Mouse (Mus musculus): ENCODE results near the gene Abca17.

Gene Abca17

DNA sequence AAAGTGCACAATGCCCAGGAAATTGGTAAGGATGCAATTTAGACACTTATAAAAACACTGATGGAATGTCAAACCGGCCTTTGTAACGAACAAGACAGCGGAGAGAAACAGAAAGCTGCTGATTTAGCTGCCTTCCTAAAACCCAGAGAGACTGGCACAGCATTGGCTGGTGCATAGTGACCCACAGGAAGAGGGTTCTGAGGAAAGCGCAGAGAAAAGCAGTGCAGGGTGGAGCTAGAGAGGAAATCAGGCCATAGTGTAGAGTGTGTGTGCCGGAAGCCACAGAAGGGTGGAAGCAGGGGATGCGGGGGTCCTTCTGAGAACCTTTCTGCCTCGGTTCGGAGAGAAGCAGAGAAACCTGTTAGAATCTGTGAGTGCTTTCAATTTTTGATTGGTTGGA, 6.2 kb downstream of the Abca17 start:
- peak in 1 of 2 experiments; percentile 9 for DNase-seq

DNA sequence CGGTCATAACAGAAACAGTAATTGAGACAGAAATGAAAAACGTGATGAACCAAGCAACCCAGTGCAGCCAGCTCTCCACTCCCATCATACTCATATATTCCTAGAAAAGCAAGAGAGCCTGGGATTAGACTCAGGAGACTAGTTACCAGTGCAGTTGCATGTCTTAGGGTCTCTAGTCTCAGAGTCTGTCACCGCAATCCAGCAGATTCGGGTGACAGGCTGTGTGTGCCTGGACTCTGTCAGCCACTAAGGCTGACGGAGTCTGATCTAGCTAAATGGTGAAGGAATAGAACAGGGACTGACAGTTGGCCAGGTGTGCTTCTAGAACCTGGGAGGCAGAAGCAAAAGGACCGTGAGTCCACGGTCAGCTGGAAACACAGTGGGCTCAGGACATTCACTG, 23.2 kb downstream of the Abca17 start:
- no peak for DNase-seq

DNA sequence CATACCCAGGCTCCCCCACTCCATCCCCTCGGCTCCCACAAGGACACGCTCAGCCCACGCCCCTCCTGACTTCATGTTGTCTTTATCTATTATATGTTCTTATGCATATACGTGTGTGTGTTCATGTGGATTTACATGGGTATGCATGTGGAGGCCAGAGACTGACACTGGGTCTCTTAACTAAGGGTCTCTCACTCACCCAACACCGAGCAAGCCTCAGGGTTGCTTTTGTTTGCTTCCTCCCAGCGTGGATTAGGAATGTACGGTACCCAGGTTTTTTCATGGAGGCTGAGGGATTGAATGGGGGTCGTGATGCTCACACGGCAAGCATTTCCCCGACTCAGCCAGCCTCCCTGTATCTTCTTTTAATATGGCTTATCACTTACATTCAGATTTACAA, 25.8 kb downstream of the Abca17 start:
- no peak for DNase-seq

DNA sequence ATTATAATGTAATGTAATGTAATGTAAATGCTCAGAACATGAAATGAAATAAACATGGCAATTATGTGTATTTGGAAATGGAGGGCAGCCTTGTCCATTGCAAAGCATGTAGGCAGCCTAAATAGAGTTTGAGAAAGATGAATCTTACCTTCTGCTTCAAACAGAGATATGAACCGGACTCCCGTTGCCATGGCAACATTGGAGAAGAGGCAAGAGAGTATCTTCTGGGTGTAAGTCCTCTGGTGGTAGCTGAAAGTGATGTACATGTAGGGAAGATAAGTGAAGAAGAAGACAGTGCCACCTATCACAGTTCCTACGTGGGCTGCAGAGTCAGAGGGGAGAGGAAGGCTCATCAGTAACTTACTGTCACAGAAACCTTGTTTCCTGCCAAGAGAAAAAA, 30.0 kb downstream of the Abca17 start:
- no peak for DNase-seq

DNA sequence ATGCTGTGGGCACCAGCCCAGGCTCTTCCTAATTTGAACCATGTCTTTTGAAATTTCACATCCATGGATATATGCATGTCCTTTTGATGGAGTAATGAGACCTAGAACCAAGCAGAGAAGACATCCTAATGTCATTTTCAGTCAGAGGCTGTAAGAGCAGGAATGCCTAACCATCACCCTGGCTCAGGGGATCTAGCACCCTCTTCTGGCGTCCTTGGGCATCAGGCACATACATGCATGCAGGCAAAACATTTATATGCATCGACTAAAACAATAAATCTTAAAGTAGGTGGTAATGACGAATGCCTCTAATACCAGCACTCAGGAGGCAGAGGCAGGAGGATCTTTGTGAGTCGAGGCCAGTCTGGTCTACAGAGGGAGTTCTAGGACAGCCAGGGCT, 43.4 kb downstream of the Abca17 start:
- peak; percentile 54 to 64 for DNase-seq

DNA sequence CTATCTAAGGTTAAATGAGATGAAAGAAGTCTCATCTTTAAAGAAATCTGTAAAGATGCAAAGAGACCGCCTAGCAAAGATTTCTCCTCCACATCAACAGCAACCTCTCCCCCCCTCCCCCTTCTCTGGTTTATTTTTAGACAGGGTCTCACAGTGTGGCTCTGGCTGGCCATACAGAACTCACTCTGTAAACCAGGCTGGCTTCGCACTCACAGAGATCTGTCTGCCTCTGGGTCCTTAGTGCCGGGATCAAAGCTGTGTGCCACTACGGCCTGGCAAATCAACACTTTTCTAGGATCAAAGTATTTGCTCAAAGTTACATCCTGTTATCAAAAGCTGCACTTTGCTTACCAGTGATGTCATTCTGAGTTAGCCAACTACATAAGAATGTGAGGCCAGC, 50.2 kb downstream of the Abca17 start:
- no peak for DNase-seq

DNA sequence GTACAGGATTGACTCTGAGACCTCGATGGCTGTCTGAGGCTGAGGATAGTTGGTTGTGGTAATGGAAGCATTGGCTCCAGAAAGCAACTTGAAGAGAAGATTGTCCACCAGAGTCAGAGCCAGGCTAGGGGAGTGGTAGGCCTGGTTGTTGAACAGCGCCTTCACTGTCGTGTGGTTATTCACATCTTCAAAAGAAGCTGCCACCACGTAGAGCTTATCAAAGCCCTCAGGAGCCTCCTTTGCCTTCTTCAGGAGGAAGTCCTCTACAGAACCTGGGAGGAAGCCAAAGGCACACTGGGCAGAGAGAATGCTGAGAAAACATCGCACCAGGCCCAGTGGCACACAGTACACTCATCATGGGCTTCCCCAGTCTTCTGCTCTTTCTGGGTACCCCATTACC, 61.5 kb downstream of the Abca17 start:
- no peak for DNase-seq

DNA sequence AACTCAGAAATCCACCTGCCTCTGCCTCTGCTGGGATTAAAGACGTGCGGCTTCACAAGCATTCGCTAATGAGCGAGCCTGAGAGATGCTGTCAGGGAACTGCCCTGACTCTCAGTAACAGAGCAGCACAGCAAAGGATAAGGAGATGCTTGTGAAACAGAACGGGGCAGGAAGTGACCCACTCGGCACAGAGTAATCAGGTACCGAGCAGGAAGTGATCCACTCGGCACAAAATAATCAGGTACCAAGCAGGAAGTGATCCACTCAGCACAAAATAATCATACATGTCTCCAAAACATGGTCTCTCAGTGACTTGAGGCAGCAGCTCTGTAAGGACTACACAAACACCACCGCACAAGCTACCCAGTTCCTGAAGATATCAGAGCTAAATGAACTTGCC, 62.4 kb downstream of the Abca17 start:
- DNase-seq = no peak

DNA sequence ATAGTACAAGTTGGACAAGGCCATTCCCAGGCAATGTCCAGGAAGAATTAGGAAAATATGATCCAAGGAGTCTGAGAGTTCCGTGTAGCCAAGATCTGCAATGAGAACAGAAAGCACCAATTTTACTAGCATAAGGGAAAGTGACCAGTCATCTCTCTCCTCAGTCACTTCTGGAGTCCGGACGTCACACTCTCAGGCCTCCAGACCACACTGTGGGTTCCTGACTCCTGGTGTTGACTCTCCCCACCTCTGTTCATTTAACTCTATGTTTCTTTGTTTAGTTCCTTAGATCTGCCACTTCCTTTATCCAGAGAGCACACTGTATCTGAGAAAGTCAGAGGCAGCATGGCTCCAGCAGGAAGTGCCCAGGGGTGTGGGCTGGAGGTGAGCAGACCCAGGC, 65.2 kb downstream of the Abca17 start:
- DNase-seq = no peak

DNA sequence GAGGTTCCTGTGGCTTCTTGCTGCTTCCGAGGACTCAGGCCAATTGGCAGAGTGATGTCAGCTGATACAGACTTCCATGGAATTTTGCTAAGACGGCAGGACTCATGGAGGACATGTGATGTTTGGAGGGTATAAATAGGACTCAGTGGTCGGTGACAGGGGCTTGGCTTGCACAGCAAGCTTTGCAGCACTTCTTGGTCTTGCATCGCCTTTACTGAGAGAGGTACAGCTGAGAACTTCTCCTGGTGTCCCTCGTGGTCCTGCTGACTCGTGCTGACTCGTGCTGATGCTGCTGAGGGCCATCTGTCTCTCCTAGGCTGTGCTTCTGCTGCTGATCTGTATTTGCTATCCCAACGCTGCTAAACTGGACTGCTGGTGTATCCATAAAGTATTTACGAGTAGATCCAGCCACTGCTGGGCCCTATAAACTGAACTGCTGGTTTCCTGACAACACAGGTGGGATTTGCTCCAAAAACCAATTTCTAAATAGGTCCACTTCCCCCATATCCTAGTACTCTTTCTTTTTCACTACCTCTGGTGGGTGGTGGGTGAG, 67.5 kb downstream of the Abca17 start:
- DNase-seq = no peak

DNA sequence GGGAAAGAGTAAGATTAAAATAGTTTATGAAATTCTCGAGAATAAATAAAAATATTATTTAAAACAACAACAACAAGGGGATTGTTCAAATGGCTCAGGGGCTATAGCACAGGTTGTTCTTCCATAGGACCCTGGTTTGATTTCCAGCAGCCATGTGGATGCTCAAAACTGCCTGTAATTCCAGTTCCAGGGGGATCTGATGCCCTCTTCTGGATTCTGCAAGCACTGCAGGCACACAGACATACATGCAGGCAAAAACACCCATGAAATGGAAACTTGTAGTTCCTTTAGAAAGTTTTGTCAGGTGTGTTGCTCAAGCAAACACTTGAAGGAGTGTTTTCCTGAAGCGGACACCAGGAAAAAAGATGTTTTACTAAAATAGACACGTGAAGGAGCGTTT, 68.2 kb downstream of the Abca17 start:
- DNase-seq = peak; percentile 33 to 34

DNA sequence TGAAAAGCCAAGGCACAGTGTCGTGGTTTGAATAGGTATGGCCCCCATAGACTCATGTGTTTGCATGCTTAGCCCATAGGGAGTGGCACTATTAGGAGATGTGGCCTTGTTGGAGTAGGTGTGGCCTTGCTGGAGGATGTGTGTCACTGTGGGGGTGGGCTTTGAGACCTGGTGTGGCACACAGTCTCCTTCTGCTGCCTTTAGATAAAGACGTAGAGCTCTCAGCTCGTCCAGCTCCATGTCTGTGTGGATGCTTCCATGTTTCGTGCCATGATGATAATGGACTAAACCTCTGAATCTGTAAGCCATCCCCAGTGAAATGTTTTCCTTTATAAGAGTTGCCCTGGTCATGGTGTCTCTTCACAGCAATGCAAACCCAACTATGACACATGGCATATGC, 71.0 kb downstream of the Abca17 start:
- no peak for DNase-seq

DNA sequence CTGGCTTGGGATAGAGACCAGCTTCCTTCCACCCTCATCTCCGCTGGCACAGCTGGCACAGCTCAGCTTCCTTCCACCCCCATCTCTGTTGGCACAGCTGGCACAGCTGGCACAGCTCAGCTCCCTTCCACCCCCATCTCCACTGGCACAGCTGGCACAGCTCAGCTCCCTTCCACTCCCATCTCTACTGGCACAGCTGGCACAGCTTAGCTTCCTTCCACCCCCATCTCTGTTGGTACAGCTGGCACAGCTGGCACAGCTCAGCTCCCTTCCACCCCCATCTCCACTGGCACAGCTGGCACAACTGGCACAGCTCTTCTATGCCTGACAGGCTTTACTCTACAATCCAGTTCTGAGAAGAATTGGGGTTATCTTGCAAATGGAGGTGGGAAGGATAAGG, 83.7 kb downstream of the Abca17 start:
- no peak for DNase-seq

DNA sequence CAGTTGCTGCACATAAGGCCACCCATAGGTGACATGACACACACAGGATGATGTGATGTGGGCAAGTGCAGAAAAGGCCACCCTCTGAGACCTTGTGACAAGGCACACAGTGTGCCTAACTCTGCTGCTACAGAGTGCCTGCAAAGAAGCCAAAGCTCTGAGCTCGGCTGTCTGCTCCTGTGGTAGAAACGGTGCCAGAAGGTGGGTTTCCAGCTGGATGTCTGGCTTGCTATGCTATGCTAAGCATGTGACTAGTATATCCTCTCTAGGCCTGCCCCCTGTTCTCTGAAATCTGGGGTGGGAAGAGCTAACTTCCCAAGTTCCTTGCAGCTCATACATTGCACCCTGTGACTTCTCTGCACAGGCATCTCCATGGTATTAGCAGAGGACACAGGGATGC, 86.1 kb downstream of the Abca17 start:
- DNase-seq = no peak

DNA sequence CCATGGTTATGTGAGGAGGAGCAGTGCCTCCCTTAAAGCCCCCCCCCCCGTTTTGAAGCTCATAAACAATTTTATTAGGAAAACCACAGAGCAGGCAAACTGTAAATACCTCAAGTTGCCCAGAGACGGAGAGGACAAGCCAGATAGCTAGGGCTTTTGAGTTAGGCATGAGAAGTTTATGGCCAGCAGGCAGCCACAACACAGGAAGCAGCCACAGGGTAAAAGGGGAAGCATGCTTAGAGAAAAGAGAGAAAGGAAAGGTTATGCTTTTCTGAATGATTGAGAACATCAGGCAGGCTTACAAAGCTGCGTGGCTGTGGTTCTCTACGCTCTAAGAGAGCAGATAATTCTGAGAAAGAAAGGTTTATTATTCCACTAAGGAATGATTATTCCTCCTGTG, 90.4 kb downstream of the Abca17 start:
- DNase-seq = peak in 1 of 2 experiments; percentile 10

DNA sequence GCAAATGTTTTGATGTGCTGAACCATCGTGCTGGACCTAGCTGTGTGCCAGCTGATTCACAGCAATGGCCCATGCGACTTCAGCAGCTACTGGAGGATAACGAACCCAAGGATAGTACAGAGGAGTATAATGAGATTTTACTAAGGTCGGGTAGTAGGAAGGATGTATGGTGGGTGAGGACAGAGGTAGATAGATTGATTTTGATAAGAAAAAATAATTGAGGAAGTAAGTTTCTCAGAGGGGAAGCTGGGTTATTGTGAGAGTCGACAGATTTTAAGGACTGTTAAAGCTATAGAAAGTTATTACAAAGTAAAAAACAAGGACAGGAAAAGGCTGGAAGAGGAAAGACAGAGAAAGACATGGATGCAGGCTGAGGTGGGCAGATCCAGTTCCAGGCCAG, 91.2 kb downstream of the Abca17 start:
- DNase-seq = no peak

DNA sequence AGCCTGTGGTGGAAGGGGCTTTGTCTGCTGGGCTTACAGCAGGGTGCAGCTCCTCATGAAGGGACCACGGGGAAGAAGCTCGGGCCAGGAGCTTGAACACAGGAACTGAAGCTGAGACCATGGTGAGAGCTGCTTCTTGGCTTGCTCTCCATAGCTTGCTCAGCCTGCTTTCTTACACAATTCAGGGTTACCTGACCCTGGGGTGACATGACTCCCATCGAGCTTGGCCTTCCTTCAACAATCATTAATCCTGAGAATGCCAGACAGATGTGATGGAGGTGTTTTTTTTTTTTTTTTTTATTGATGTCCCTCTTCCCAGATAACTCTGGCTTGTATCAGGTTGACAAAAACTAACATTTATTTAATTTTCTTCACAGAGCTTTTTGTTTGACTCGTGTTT, 91.9 kb downstream of the Abca17 start:
- DNase-seq = no peak

DNA sequence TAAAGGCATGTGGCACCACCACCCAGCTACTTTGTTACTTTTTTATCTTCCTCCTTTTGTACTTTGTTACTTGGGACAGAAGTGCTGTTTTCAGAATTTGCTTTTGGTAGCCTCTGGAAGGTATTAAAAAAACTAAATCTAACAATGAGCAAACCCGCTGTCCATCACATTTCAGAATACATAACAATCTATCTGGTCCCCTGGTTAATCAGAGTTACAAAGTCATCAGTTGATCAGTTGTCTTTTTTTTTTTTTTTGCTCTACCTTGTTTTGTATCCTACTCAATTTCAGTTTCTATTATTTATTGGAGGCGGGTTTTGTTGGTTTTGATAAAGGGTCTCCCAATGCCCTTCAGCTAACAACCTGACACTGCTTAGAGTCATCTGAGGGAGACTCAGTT, 98.5 kb downstream of the Abca17 start:
- DNase-seq = no peak

DNA sequence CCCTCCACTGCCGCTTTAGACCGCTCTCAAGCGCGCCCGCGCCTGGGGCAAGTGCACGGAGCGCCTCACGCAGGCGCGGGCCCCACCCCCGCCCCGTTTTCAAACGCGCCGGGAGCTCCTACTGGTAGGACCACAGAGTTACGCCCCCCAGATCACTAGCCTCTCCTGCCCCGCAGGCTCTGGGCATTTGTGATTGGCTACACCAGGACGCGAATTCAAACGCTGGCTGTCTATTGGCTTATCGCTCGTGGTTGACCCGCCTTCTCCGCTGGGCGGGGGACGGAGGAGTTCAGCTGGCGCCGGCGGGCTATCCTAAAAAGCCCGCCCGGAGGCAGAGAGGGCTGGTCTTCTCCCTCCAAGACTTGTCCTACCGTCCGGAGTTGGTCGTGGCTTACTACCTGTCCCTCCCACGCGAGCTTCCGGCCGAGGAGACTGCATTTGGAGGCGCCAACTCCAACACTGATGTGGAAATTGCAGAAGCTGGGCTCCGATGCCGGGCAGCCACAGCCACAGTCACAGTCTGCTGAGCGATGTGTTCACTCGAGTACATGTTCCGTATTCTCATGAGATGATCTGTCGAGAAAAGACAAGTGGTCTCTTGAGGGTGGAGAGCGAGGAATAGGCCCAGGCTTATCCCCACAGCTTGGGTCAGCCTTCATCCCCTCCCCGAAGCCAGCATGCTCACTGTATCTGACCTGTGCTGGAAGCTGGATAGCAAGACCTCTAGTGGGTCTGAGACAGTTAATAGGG, 99.4 kb downstream of the Abca17 start, which contains the start of gene Ccnf:
Gene Ccnf, minus strand, starts transcription at position 165 of the 750 bp plus-strand sequence.
- peak; percentile 92 to 93 for DNase-seq

DNA sequence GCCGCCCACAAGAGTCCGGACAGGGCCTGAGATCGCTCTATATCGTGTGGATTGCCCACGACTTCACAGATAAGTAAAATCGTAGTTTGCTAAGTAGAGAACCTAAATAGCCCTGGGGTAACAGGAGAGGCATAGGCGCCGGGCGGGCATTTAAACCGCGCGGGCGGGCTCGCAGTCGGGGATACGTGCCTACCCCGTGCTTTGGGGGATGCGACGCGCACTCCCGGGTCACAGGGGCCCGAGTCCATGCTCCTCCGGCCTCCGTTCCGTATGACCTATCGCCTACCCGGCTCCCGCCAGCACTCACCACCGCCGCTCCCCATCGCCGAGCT, 99.9 kb downstream of the Abca17 start:
- DNase-seq = no peak

DNA sequence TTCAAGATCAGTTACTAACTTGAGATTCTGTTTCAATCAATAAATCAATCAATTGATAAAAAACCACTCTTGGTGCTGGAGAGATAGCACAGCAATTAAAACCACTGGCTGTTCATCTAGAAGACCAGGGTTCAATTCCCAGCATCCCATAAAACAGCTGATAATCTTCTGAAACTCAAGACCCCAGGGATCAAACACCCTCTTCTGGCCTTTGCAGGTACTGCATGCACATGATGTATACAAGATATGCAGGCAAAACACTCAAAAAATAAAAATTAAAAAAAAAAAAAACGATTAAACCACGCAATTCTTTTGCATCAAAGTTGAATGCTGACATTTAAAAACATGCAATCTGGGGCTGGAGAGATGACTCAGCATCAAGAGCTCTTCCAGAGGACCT, 102.2 kb downstream of the Abca17 start:
- peak; percentile 36 to 51 for DNase-seq

DNA sequence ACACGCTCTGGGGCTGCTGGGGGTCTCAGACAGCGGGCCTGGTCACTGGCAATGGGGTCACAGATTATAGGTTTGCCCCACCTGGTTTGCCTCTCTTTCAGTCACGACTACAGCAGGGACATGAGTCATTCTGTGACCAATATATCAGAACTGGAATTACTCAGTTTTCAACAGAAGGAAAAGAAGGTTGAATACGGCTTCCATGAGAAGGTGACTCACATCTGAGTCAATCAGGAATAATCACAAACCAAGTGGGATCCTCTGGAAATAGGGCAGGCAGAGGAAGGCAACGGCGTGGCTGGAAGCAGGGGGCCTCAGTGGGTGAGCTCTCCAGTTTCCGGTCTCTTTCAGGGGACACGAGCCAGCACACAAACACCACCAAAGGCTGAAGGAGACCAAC, 106.8 kb downstream of the Abca17 start:
- DNase-seq = no peak

DNA sequence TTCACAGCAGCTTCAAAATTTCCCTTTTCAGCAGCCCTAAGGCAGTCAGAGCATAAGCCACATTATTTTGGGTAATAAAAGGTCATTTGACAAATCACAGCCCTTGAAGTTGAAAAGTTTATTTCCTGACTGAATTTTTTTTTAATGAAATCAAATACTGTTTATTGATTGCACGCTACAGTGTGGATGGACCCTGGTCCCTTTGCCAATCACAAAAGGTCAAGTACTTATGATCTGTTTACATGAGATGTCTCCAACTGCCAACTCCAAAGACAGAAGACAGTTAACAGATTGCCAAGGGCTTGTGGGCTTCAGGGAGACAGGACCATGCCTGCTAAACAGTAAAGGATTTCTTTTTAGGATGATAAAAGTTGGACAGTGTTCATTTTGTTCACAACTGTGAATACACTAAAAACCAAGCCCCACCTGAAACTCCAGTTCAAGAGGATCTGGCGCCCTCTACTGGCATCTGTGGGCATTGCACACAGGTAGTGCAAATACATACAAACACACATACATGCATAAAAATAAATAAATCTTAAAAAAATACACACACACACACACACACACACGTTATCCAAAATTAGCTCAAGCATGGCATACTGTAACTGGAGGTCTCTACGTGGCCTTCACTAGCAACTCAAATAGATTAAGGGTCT, 107.4 kb downstream of the Abca17 start:
- DNase-seq = peak; percentile 83 to 85

DNA sequence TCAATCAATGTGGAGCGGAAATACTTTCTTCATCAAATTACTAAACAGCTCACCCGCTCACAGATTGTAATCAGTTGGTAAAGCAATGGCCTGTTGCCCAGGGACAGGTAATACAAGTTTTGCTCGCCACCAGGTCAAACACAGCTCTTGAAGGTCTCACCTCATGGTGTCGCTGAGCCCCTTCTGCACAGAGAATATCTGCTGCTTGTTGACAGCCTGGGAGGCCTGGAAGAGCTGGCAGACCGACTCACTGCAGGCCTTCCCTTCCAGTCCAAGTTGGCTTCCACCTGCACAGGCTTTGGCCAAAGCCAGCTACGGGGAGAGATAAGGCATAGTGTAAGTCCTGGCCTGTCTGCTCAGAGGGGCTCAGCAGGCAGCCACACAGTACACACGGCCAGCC, 113.9 kb downstream of the Abca17 start:
- DNase-seq = no peak

DNA sequence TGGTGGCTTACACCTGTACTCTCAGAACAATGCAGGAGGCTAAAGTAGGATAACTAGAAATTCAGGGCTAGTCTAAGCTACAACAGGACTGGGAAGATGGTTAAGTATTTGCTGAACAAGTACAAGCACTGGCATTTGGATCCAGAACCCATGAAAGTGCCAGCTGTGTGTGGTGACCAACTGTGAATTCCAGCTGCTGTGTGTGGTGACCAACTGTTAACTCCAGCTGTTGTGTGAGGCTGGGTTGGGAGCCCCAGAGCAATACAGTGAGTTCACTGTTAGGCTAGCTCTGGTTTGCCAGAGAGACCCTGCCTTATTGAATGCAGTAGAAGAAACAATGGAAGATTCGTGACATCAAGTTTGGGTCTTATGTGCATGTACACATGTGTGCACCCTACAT, 114.4 kb downstream of the Abca17 start:
- no peak for DNase-seq

All from B cell, adult 2 months (primary cell).